Mouse (Mus musculus) megakaryocyte, embryonic 14.5 days (primary cell): ENCODE data around the gene 2300003K06Rik.
"Not testable (repeated sequence)": the region's sequence is repeated elsewhere in the genome, so short reads cannot be mapped to it uniquely, and the experiment has no call there.

Experiments
- FLI1 ChIP-seq: IDR thresholded peaks from 2 replicates; pipeline ENCODE4 v1.6.1; 2012; ENCODE audit warnings: low read length, inconsistent platforms, mixed read lengths
- GATA1 ChIP-seq: IDR thresholded peaks from 3 replicates; pipeline ENCODE4 v1.6.1; 2012; ENCODE audit warnings: mixed read lengths, low read length, inconsistent platforms, borderline replicate concordance

DNA sequence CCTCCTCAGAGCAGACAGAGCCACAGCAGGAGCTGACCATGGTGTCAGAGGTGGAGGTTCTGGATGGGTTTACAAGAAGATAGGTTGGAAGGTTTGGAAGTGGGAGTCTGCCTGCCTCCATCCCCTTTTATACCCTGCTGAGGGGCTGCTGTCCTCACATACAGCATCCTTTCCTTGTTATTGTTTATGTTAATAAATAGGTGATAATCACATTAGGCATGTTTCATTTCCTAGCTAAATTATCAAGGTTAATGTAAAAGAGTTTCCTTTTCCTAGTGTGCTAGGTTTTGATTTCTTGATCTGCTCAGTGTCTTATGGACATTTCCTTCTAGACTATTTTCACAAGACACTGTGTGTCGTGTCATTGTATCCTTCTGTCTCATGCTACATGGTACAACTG is 33.5 kb downstream of the 2300003K06Rik start, which contains the start of gene Gm11554:
- not testable (repeated sequence) for TF ChIP-seq FLI1, GATA1
